Mouse (Mus musculus): Measurements from ENCODE around the gene Fbxl3. TPM values are rescaled to one million over a fixed set of nuclear protein-coding genes. Genes with fewer than 3 reads are reported as not detected.

Gene Fbxl3
- polyA plus RNA-seq, 1 experiment from 2014 or later = 31.6 TPM

GRCm38 (mm10) chr14:103077272-103078005 lies 21.9 kb downstream of the Fbxl3 start:
- 83% methylated on average over 9 of the region's 9 CpGs for WGBS
- no peaks in the 10 kb centered on the region for H3K9me3 ChIP-seq (ENCODE audit: low read length)
- ATAC-seq = no peak

GRCm38 (mm10) chr14:103075166-103075565 lies 24.2 kb downstream of the Fbxl3 start:
- ATAC-seq = no peak
- Histone ChIP-seq H3K9me3 (ENCODE audit: low read length) (no peaks in the 10 kb centered on the region), H3K36me3 (ENCODE audit: insufficient read depth, low read length) (peaks cover 8% of the 10 kb centered on the region; the same call in 1 of the 2 replicates), H3K4me1 (ENCODE audit: insufficient read depth, low read depth, low read length) (0 out of 2 replicates have a peak, but pooled peaks cover 2% of the 10 kb centered on the region), H3K27ac (ENCODE audit: low read length) (no peak overlapping the region), H3K9ac (replicated peaks; ENCODE audit: low read depth) (no peak overlapping the region), H3K4me3 (ENCODE audit: low read depth, low read length) (no peak overlapping the region), H3K4me2 (replicated peaks; ENCODE audit: low read depth, low read length) (no peak overlapping the region), H3K27me3 (replicated peaks; ENCODE audit: insufficient read depth, low read length) (no peaks in the 10 kb centered on the region)
- no peak for DNase-seq (ENCODE audit: low spot score)
- WGBS = 86% methylated on average over 7 of the region's 7 CpGs
- TF ChIP-seq CTCF (IDR thresholded peaks at IDR 0.05) (no peak), EP300 (IDR thresholded peaks at IDR 0.05) (no peak)

More at GRCm38 (mm10) chr14:103077272-103078005, 21.9 kb downstream of the Fbxl3 start:
- no peak overlapping the region for H3K9ac ChIP-seq (replicated peaks; ENCODE audit: low read depth)
- TF ChIP-seq CTCF (IDR thresholded peaks at IDR 0.05) (no peak), EP300 (IDR thresholded peaks at IDR 0.05) (no peak)
- no peak for DNase-seq (ENCODE audit: low spot score)
- no peak overlapping the region for H3K4me2 ChIP-seq (replicated peaks; ENCODE audit: low read depth, low read length)
- H3K4me1 ChIP-seq (ENCODE audit: insufficient read depth, low read depth, low read length) = no peaks in the 10 kb centered on the region
- peaks cover 8% of the 10 kb centered on the region; the same call in 1 of the 2 replicates for H3K36me3 ChIP-seq (ENCODE audit: insufficient read depth, low read length)
- H3K4me3 ChIP-seq (ENCODE audit: low read depth, low read length) = no peak overlapping the region
- no peak overlapping the region for H3K27ac ChIP-seq (ENCODE audit: low read length)
- H3K27me3 ChIP-seq (replicated peaks; ENCODE audit: insufficient read depth, low read length) = no peaks in the 10 kb centered on the region

- ATAC-seq = no peak
Observed at GRCm38 (mm10) chr14:103073825-103074224, 25.5 kb downstream of the Fbxl3 start.

GRCm38 (mm10) chr14:103072731-103073130 lies 26.6 kb downstream of the Fbxl3 start:
- ATAC-seq = no peak
- no peak for TF ChIP-seq CTCF (IDR thresholded peaks at IDR 0.05)
- TF ChIP-seq EP300 (IDR thresholded peaks at IDR 0.05) = no peak
- Histone ChIP-seq H3K9ac (replicated peaks; ENCODE audit: low read depth) (no peak overlapping the region), H3K9me3 (ENCODE audit: low read length) (no peaks in the 10 kb centered on the region), H3K27ac (ENCODE audit: low read length) (no peak overlapping the region), H3K36me3 (ENCODE audit: insufficient read depth, low read length) (peaks cover 8% of the 10 kb centered on the region; the same call in 1 of the 2 replicates), H3K4me3 (ENCODE audit: low read depth, low read length) (no peak overlapping the region), H3K4me2 (replicated peaks; ENCODE audit: low read depth, low read length) (no peak overlapping the region), H3K4me1 (ENCODE audit: insufficient read depth, low read depth, low read length) (0 out of 2 replicates have a peak, but pooled peaks cover 7% of the 10 kb centered on the region), H3K27me3 (replicated peaks; ENCODE audit: insufficient read depth, low read length) (no peaks in the 10 kb centered on the region)
- WGBS = 69% methylated on average over 4 of the region's 4 CpGs
- DNase-seq (ENCODE audit: low spot score) = peak; percentile 74

More at GRCm38 (mm10) chr14:103073825-103074224, 25.5 kb downstream of the Fbxl3 start:
- Histone ChIP-seq H3K4me1 (ENCODE audit: insufficient read depth, low read depth, low read length) (0 out of 2 replicates have a peak, but pooled peaks cover 7% of the 10 kb centered on the region), H3K9ac (replicated peaks; ENCODE audit: low read depth) (no peak overlapping the region), H3K4me3 (ENCODE audit: low read depth, low read length) (no peak overlapping the region), H3K9me3 (ENCODE audit: low read length) (no peaks in the 10 kb centered on the region), H3K27ac (ENCODE audit: low read length) (no peak overlapping the region), H3K4me2 (replicated peaks; ENCODE audit: low read depth, low read length) (no peak overlapping the region), H3K27me3 (replicated peaks; ENCODE audit: insufficient read depth, low read length) (no peaks in the 10 kb centered on the region), H3K36me3 (ENCODE audit: insufficient read depth, low read length) (peaks cover 8% of the 10 kb centered on the region; the same call in 1 of the 2 replicates)
- no peak for DNase-seq (ENCODE audit: low spot score)
- 96% methylated on average over 8 of the region's 8 CpGs for WGBS
- TF ChIP-seq CTCF (IDR thresholded peaks at IDR 0.05) = no peak
- no peak for TF ChIP-seq EP300 (IDR thresholded peaks at IDR 0.05)

- ATAC-seq = no peak
- no peak overlapping the region; the same call in 1 of the 2 replicates for H3K4me2 ChIP-seq (replicated peaks; ENCODE audit: low read depth, low read length)
- peaks cover 5% of the 10 kb centered on the region; the same call in 1 of the 2 replicates for H3K36me3 ChIP-seq (ENCODE audit: insufficient read depth, low read length)
- DNase-seq (ENCODE audit: low spot score) = no peak
- 93% methylated on average over 12 of the region's 12 CpGs for WGBS
- no peaks in the 10 kb centered on the region for H3K27me3 ChIP-seq (replicated peaks; ENCODE audit: insufficient read depth, low read length)
- TF ChIP-seq EP300 (IDR thresholded peaks at IDR 0.05) (no peak), CTCF (IDR thresholded peaks at IDR 0.05) (no peak)
- 0 out of 2 replicates have a peak, but pooled peaks cover 7% of the 10 kb centered on the region for H3K4me1 ChIP-seq (ENCODE audit: insufficient read depth, low read depth, low read length)
- no peak overlapping the region for H3K9ac ChIP-seq (replicated peaks; ENCODE audit: low read depth)
- H3K9me3 ChIP-seq (ENCODE audit: low read length) = no peaks in the 10 kb centered on the region
- H3K4me3 ChIP-seq (ENCODE audit: low read depth, low read length) = no peak overlapping the region
- H3K27ac ChIP-seq (ENCODE audit: low read length) = no peak overlapping the region
Observed at GRCm38 (mm10) chr14:103071471-103071870, 27.9 kb downstream of the Fbxl3 start.

- peak overlapping the region; percentile 82 for H3K4me2 ChIP-seq (replicated peaks; ENCODE audit: low read depth, low read length)
- peak overlapping the region; percentile 62 for H3K9ac ChIP-seq (replicated peaks; ENCODE audit: low read depth)
- peak; percentile 79 for DNase-seq (ENCODE audit: low spot score)
- H3K27ac ChIP-seq (ENCODE audit: low read length) = peak overlapping the region; percentile 88
- H3K36me3 ChIP-seq (ENCODE audit: insufficient read depth, low read length) = no peaks in the 10 kb centered on the region
- H3K27me3 ChIP-seq (replicated peaks; ENCODE audit: insufficient read depth, low read length) = no peaks in the 10 kb centered on the region
- H3K4me1 ChIP-seq (ENCODE audit: insufficient read depth, low read depth, low read length) = 0 out of 2 replicates have a peak, but pooled peaks cover 7% of the 10 kb centered on the region
- H3K4me3 ChIP-seq (ENCODE audit: low read depth, low read length) = peak overlapping the region; percentile 79
- TF ChIP-seq EP300 (IDR thresholded peaks at IDR 0.05) = no peak
- no peak for TF ChIP-seq CTCF (IDR thresholded peaks at IDR 0.05)
- WGBS = 3% methylated on average over 10 of the region's 10 CpGs
- peak; percentile 23 for ATAC-seq
- H3K9me3 ChIP-seq (ENCODE audit: low read length) = no peaks in the 10 kb centered on the region
Observed at GRCm38 (mm10) chr14:103070790-103071189, 28.6 kb downstream of the Fbxl3 start.

Data from lung, postnatal 0 days (tissue).